Mouse (Mus musculus) neutrophil, adult 59 days (primary cell): ENCODE results near the gene Bckdha. TPM values are rescaled to one million over a fixed set of nuclear protein-coding genes. Genes with fewer than 3 reads are reported as not detected.

Experiments
- total RNA-seq, 2 experiments: library from RNA; stranded (reverse); gene quantifications; 1 replicate in 1 of 2; 2 replicates in 1 of 2; pipeline ENCODE4 v1.2.4; 2023

Bckdha gene
- 10 to 100 TPM; 41.4 to 49.7 TPM for total RNA-seq

DNA sequence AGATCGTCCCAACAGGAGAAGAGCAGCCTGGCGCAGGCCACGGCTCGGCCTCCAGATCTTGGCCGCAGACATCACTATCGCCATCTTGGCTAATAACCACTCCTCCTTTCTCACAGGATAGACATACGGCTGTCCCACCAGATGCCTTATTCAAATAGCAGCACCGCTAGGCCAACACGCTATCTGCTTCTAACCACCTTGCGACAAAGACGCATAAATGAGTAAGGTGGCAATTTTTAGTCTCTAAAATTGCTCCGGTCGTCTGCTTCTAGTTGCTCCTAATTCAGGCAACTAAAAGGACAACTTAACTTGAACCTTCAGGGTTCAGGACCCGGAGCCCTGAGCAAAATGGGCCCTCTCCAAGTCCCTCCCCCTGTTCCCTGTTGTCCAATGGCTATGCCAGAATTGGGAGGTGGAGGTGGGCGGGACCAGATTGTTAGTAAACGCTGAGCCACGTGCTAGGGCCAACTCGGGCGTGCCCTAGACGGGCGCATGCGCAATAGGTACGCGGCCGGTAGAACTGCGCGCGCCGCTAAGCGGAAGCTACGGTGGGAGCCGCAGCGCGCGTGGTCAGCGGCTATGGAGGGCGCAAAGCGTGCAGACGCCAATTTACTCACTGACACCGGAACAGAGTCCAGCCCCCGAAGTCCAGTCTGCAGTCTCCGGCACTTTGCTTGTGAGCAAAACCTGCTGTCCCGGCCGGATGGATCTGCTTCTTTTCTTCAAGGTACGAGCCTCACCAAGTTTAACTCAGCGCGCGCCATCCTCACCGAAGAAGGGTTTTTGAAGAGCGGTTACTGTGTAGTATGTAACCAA is at the start of gene Bckdha, which contains the start of gene Exosc5:
TSS of gene Bckdha (minus strand) at position 325 of the 816 bp plus-strand sequence.
TSS of gene Exosc5 (plus strand) at position 508 of the 816 bp plus-strand sequence.

DNA sequence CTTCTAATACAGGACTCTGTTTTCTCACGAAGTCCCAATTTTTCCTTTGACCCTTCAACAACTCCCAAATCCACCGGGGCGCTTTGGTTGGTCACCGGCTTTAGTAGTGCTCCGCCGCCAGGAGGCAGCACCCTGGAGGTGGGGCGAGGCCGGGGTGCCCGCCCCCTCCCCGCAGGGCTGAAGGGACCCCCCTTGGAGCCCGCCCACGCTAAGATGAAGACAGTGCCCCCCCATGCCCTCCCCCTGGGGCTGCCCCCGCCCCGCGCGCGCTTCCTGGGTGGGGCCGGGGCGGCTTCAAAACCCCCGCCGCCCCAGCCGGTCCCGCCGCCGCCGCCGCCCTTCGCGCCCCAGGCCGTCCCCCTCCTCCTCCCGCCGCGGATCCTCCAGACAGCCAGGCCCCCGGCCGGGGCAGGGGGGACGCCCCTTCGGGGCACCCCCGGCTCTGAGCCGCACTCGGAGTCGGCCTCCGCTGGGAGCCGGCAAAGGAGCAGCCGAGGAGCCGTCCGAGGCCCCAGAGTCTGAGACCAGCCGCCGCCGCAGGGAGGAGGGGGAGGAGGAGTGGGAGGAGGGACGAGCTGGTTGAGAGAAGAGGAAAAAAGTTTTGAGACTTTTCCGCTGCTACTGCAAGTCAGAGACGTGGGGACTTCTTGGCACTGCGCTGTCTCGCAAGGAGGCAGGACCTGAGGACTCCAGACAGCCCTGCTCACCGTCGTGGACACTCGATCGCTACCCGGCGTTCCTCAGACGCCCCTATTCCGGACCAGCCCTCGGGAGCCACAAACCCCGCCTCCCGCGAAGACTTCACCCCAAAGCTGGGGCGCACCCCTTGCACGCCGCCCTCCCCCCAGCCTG is 28.1 kb upstream of the Bckdha start, which contains the start of gene Tgfb1:
TSS of gene Tgfb1 (plus strand) at position 323 of the 852 bp plus-strand sequence.

GRCm38 (mm10) chr7:25680514-25681258 is 21.9 kb upstream of the Bckdha start, which contains the start of gene B9d2:
TSS of gene B9d2 (plus strand) at chr7:25680780.

GRCm38 (mm10) chr7:25674719-25675300 is 16.0 kb upstream of the Bckdha start, which contains the start of gene Tmem91:
TSS of gene Tmem91 (minus strand) at chr7:25675166.

DNA sequence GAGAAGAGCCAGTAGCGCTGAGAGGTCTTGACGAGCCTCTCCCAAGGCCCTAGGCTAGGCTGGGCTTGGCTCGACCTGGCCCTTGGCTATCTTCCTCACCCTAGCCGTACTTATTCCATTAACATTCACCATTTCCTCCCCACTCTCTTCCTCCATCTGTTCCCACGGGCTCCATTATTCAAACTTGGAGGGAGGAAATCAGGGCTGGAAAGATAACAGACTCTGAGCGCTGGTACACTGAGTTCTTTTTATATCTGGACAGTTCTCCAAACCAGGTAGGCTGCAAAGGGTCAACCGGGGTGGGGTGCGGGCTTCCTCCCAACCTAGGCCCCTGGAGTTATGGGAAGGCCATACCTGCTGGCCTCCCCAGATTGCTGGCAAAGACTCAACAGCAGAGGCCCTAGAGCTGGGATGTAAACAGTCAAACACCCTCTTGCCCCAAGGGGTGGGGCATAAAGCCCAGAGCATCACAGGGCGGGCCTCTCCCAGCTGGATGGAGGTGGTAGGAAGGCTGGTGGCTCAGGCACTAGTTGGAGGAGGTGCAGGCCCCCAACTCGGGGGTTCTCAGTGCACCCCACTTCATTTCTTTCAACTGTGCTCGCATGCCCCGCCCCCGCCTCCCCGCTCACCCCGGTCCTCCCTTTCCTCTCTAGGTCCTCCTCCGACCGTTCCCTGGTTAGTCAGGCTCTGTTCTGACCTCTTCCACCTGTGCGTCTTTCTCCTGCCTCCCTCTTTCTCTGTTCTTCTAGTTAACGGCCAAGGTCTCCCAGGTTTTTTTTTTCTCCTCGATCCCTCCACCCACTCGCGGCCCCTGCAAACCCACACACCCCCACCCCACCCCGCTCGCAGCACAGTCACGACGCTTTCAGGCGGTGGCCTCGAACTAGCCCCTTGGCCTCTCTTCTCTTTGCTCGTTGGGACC is 32.0 kb downstream of the Bckdha start, which contains the start of gene B3gnt8:
TSS of gene B3gnt8 (plus strand) at position 146 of the 922 bp plus-strand sequence.

GRCm38 (mm10) chr7:25618865-25619721 is 39.7 kb downstream of the Bckdha start, which contains the start of gene Dmac2:
TSS of gene Dmac2 (plus strand) at chr7:25619414.

GRCm38 (mm10) chr7:25615706-25616011 is 43.1 kb downstream of the Bckdha start, which contains the start of gene Erich4:
TSS of gene Erich4 (minus strand) at chr7:25615892.

Other genes starting within 250 kb of the Bckdha start
- not detected for gene Cxcl17, start 246.1 kb downstream of the Bckdha start, total RNA-seq
- 100 to 1,000 TPM; 245 to 270 TPM for gene Ceacam1, start 181.4 kb downstream of the Bckdha start, total RNA-seq
- gene Ceacam2, start 119.1 kb downstream of the Bckdha start, total RNA-seq: 10 to 100 TPM; 33.5 to 35.1 TPM
- not detected for gene Erich4, start 43.1 kb downstream of the Bckdha start, total RNA-seq
- 10 to 100 TPM; 21.2 to 25.3 TPM for gene Dmac2, start 39.6 kb downstream of the Bckdha start, total RNA-seq
- gene B3gnt8, start 32.3 kb downstream of the Bckdha start, total RNA-seq: 10 to 100 TPM; 16.3 to 24.1 TPM
- 10 to 100 TPM; 27.7 to 34.1 TPM for gene Exosc5, start 183 bp upstream of the Bckdha start, total RNA-seq
- under 1 TPM in 1 of 2 experiments, not detected in 1; 0.42 TPM for gene Tmem91, start 16.2 kb upstream of the Bckdha start, total RNA-seq
- gene B9d2, start 21.8 kb upstream of the Bckdha start, total RNA-seq: 10 to 100 TPM; 26.2 to 28.7 TPM
- gene Tgfb1, start 28.0 kb upstream of the Bckdha start, total RNA-seq: 100 to 1,000 TPM; 166 to 200 TPM
- gene Ccdc97, start 60.1 kb upstream of the Bckdha start, total RNA-seq: 10 to 100 TPM; 66.4 to 74.4 TPM
- gene Hnrnpul1, start 95.8 kb upstream of the Bckdha start, total RNA-seq: 100 to 1,000 TPM; 199 to 224 TPM
- gene Axl, start 129.7 kb upstream of the Bckdha start, total RNA-seq: 1 to 10 TPM; 4.0 to 6.3 TPM
- gene Cyp2s1, start 157.9 kb upstream of the Bckdha start, total RNA-seq: not detected
- gene Cyp2b10, start 238.6 kb upstream of the Bckdha start, total RNA-seq: not detected